Mouse (Mus musculus) adrenal gland, postnatal 10 days (tissue): Measurements from ENCODE around the gene Ctdsp1. TPM values are rescaled to one million over a fixed set of nuclear protein-coding genes. Genes with fewer than 3 reads are reported as not detected.
A peak's percentile ranks its signal among the peaks of the same experiment; 100 is the strongest.

Source experiments
- DNase-seq: peaks from one replicate; pipeline ENCODE4 v3.0.0; 2021; ENCODE audit warnings: mixed read lengths
- long read RNA-seq, 2 experiments: library from polyadenylated mRNA; stranded (forward); transcript quantifications; one replicate each; pipeline ENCODE4 v2.0.0; 2021
- total RNA-seq, 2 experiments: library from RNA; stranded (reverse); gene quantifications; 2 replicates each; pipeline ENCODE4 v1.2.3; 2021

Ctdsp1 gene
- total RNA-seq: 100 to 1,000 TPM; 132 to 142 TPM
- long read RNA-seq, experiment 1, partial matches to known transcripts: 34 of 36 reads
- long read RNA-seq, experiment 1, other reads (novel, unspliced or antisense): 0 of 36 reads
- long read RNA-seq, experiment 2, partial matches to known transcripts: 2 of 15 reads
- long read RNA-seq, experiment 2, other reads (novel, unspliced or antisense): 9 of 15 reads

DNA sequence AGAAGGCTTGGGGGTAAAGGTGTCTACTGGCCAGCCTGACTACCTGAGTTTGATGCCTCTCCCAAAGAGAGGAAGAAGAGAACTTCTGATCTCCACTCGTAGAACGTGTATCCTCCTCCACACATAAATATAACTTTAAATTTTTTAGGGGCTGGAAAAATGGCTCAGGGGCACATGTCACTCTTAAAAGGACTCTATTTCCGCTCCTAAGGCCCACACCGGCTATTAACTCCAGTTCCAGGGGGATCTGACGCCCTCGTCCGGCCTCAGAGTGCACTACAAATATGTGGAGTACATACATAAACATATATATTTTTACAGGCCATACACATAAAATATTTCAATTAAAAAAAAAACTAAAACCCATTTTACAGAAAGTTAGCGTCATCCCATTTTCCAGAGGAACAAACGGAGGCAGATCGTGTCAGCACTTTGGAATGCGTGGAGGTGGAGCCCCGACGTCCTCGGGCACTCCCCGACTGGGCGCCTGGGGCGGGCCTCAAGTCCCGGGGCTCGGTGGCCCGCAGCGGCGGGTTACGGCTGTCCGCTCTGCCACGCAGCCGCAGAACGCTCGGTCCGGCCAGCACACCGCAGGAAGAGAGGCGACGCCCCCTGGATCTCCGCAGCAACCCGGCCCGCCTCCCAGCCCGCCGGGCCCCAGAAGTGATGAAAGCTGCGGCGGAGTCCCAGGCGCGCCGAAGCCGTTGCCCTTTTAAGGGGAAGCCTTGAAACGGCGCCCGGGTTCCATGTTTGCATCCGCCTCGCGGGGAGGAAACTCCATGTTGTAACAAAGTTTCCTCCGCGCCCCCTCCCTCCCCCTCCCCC is at the start of gene Ctdsp1:
Gene Ctdsp1, plus strand, starts transcription at position 586 of the 825 bp plus-strand sequence.
- peak; percentile 98 for DNase-seq

GRCm38 (mm10) chr1:74341898-74342297 is 49.4 kb upstream of the Ctdsp1 start:
- DNase-seq: no peak

DNA sequence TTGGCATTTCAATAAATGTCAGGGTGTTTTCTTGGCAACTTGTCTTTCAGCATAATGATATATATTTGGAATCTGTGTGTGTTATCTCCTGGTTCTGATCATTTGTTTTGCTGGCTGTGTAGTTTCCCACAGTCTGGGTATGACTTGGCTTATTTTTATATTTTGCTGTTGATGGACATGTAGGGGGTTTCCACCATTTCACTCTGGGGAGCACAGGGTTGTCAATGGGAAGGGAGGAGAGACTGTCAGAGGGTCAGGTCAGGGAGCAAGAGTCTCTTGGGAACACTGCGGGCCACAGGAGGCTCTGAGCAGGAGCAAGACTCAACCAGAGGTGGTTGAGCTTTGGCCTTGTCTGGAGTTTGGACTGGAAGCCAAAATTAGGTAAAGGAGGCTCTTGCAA is 49.0 kb upstream of the Ctdsp1 start:
- no peak for DNase-seq

DNA sequence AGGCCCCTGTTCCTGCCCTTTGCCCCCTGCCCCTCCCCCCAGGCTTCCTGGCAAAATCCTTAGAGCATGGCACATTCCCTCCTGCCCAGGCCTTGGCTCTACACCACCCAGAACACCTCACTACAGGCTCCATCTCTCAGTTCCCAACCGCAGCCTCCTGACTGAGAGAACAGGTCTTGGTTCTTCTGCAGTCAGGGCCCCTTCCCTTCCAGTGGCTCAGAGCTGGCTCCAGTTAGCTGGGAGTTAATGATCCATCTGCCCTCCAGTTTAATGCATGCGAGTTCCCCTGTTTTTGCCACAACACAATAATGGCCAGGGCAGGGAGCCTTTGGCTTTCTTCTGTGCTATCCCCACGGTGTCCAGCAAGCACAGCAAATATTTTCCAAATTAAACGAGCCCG is 48.1 kb upstream of the Ctdsp1 start:
- no peak for DNase-seq

- no peak for DNase-seq
These were observed 47.0 kb upstream of the Ctdsp1 start for GRCm38 (mm10) chr1:74344163-74344916.

DNA sequence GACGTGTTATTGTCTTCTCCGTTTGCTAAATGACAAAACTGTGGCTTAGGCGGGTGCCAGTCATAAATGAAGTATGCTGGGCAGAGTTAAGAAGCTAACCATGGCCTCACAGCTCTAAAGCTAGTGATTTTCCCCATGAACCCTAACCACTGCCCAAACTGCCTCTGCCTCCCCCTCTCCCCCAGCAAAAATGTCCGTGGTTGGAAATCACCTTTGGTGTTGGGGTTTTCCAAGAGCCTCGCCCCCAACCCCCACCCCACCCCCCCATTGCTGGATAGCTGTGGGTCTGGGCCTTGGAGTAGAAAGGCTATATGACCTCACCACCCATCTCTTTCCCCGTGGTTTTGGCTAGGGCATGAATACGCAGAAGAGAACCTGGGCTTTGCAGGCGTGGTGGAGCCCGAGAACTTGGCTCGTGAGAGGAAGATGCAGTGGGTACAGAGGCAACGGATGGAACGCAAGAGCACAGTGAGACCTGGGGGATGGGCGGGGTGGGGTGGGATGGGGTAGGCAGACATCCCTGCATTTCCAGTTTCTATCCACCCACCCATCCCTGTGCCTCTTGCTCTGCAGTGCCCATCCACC is 40.0 kb upstream of the Ctdsp1 start:
- no peak for DNase-seq

DNA sequence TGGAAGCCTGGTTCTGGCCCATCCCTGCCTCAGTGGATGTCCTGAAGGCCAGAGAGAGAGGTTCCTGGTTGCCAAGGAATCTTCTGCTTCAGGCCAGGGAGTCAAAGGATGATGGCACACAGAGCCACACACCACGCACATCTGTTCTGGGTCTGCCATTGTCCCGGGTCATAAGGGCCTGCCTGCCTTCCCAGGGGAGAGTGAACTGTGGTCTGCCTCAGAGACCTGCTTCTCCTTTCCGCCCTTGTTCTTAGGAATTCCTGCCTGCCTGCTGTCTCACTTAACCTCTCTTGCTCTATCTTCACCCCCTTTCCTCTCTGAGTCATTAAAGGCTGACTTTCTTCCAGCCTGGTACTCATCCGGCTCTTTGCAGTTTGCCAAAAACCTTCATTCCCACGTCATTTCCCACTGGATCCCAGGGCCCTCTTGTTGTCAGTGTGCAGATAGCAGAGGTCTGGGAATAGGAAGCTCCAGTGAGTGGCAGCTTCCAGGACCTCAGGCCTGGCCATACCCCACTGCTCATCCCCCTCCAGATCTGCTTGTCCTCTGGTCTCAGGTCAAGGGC is 38.7 kb upstream of the Ctdsp1 start:
- no peak for DNase-seq

GRCm38 (mm10) chr1:74353453-74354229 is 37.7 kb upstream of the Ctdsp1 start:
- DNase-seq: no peak

GRCm38 (mm10) chr1:74357531-74357930 is 33.8 kb upstream of the Ctdsp1 start:
- DNase-seq: no peak

- no peak for DNase-seq
These were observed 31.3 kb upstream of the Ctdsp1 start for GRCm38 (mm10) chr1:74359952-74360517.

DNA sequence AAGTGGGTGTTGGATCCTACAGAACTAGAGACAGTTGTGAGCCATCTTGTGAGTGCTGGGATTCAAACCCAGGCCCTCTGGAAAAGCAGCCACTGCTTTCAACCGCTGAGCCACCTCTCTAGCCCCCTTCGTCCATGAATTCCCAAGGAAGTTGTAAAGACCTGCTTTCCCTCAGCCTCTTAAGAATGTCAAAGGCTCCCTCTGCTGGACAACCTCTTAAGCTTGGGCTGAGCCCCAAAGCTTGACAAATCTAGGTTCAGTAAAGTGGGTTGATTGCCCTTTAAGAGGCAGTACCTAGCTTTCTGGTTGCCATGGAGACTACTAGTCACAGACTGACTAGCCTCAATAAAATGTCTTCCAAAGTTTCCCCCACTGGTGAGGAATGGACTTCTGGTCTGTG is 29.5 kb upstream of the Ctdsp1 start, which contains the start of gene Catip:
Gene Catip, plus strand, starts transcription at position 297 of the 400 bp plus-strand sequence.
- DNase-seq: peak; percentile 84

GRCm38 (mm10) chr1:74362325-74363229 is 28.7 kb upstream of the Ctdsp1 start:
- DNase-seq: no peak

- DNase-seq: no peak
These were observed 27.9 kb upstream of the Ctdsp1 start for GRCm38 (mm10) chr1:74363437-74363836.

GRCm38 (mm10) chr1:74364270-74364669 is 27.0 kb upstream of the Ctdsp1 start:
- no peak for DNase-seq

GRCm38 (mm10) chr1:74367886-74368645 is 23.2 kb upstream of the Ctdsp1 start:
- DNase-seq: peak; percentile 68

DNA sequence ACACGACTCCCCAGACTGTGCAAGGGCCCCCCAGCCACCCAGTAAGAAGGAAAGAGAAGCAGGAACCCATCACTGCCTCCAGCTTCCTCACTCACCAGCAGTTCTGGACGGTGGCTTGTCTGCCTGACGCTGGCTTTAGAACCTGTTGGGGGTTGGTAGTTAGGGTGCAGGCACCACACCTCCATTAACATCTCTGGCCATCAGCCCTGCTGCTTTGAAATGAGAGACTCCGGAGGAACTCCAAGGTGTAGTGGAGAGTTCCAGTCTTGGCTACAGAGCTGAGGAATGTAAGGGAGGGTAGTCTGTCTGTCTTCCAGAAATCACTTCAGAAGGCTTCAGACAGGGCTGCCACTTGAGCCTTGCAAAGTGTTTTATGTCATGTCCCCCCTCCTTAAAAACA is 21.3 kb upstream of the Ctdsp1 start:
- DNase-seq: no peak

DNA sequence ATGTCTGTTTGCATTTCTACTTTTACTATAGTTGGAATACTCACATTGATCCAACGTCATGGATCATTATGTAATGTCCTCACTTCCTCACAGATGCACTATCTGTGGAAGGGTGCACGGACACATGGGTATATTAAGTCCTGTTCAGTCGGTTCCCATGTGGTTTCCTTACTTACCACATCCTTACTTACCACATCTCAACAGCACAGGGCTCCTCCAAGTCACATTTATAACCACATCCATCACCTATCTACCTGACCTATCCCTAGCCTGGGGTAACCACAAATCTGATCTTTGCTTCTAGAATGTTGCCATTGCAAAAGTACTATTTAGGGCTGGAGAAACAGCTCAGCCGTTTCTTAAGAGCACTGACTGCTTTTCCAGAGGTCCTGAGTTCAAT is 17.9 kb upstream of the Ctdsp1 start:
- no peak for DNase-seq

GRCm38 (mm10) chr1:74374980-74375379 is 16.3 kb upstream of the Ctdsp1 start, which contains the start of gene Slc11a1:
Gene Slc11a1 (plus strand): TSS chr1:74375195.
- DNase-seq: no peak

DNA sequence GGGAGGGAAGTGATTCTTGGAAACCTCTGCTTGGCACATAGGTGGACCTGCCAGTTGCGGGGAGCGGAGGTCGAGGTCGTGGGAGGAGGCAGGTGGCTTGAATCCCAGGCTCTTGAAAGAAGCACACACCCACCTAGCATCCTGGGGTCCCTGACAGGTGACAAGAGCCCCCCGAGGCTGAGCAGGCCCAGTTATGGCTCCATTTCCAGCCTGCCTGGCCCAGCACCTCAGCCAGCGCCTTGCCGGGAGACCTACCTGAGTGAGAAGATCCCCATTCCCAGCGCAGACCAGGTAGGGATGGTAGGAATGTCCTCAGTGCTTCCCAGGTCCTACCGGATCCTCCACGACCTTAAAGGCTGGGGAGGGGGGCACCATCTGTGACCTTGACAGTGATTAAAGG is 15.7 kb upstream of the Ctdsp1 start:
- DNase-seq: no peak
